Mouse (Mus musculus): ENCODE measurements around the gene Taar5.

DNA sequence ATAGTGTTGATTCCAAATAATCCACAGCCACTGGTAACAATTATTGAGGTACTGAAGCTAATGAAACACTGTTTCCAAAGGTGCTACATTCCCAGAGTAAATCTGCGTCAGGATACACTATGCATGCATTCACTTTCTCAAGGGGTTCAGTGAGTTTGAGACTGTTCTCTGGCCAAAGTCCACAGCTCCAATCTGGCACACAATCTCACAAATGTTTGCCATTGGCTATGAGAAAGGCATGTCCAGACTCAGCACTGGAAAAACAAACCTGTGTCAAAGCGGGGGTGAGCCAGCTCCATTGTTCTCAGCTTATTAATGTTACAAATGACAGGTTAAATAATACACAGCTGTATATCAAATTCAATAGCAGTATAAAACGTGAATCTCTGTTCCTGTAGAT, 11.4 kb upstream of the Taar5 start:
- TF ChIP-seq ZC3H11A (IDR thresholded peaks at IDR 0.05; ENCODE audit: borderline replicate concordance, low read depth, low read length): no peak
- TF ChIP-seq HCFC1 (IDR thresholded peaks at IDR 0.05; ENCODE audit: borderline replicate concordance, insufficient read depth, low read length): no peak
- no peak for TF ChIP-seq CHD2 (IDR thresholded peaks at IDR 0.05; ENCODE audit: low read depth, low read length)
- TF ChIP-seq MAFK (IDR thresholded peaks at IDR 0.05; ENCODE audit: insufficient read depth, low read depth, low read length): no peak
- TF ChIP-seq ZNF384 (IDR thresholded peaks at IDR 0.05; ENCODE audit: low read depth, low read length): no peak
